Mouse (Mus musculus) kidney, embryonic 14.5 days (tissue): ENCODE measurements at regions not wholly inside any gene's neighbourhood (a gene's known extent, or its start where the extent isn't known, plus 50 kb on each side); places are given as distances from the start of the nearest gene placed in this dataset.
A peak's percentile ranks its signal among the peaks of the same experiment; 100 is the strongest.

Source experiments
- ATAC-seq: fragments of 200-750 bp; cut with Nextera tagmentation; 2 replicates; pipeline ENCODE4 v1.8.0; 2017; ENCODE audit warnings: moderate number of reproducible peaks, mild to moderate bottlenecking, moderate TSS enrichment, moderate library complexity; ENCODE audit not compliant: low FRiP score, low TSS enrichment
- H3K27ac ChIP-seq: fragments of 300-500 bp; sonication (generic); 2 replicates; pipeline ENCODE4 v1.5.1; 2014; ENCODE audit warnings: low read depth, mild to moderate bottlenecking, low read length, moderate library complexity, mixed read lengths
- H3K27me3 ChIP-seq: fragments of 300-500 bp; sonication (generic); 2 replicates; pipeline ENCODE4 v1.6.1; 2014; ENCODE audit warnings: mild to moderate bottlenecking, low read length; ENCODE audit not compliant: control insufficient read depth, insufficient read depth
- H3K36me3 ChIP-seq: fragments of 300-500 bp; sonication (generic); 2 replicates; pipeline ENCODE4 v1.6.1; 2014; ENCODE audit warnings: low read length, mixed read lengths; ENCODE audit not compliant: control insufficient read depth, insufficient read depth
- H3K4me1 ChIP-seq: fragments of 300-500 bp; sonication (generic); 2 replicates; pipeline ENCODE4 v1.6.1; 2014; ENCODE audit warnings: low read length, mixed read lengths; ENCODE audit not compliant: control insufficient read depth, insufficient read depth
- H3K4me2 ChIP-seq: fragments of 300-500 bp; sonication (generic); replicated peaks from 2 replicates; pipeline ENCODE4 v1.6.1; 2014; ENCODE audit warnings: low read depth, mild to moderate bottlenecking, low read length
- H3K4me3 ChIP-seq: fragments of 300-500 bp; sonication (generic); 2 replicates; pipeline ENCODE4 v1.5.1; 2014; ENCODE audit warnings: mild to moderate bottlenecking, low read length
- H3K9ac ChIP-seq: fragments of 300-500 bp; sonication (generic); 2 replicates; pipeline ENCODE4 v1.6.1; 2014; ENCODE audit warnings: low read depth, mild to moderate bottlenecking, low read length, moderate library complexity
- H3K9me3 ChIP-seq: fragments of 300-500 bp; sonication (generic); 2 replicates; pipeline ENCODE4 v1.6.1; 2016; ENCODE audit warnings: low read length; ENCODE audit not compliant: control insufficient read depth
- WGBS: fragments of 180-500 bp; shearing (Covaris S2); extraction: QIAGEN DNeasy Blood & Tissue Kit; methylation state at CpG from one replicate; pipeline ENCODE4 v1.1.7; 2014; 5-methylcytosine and 5-hydroxymethylcytosine counted together

DNA sequence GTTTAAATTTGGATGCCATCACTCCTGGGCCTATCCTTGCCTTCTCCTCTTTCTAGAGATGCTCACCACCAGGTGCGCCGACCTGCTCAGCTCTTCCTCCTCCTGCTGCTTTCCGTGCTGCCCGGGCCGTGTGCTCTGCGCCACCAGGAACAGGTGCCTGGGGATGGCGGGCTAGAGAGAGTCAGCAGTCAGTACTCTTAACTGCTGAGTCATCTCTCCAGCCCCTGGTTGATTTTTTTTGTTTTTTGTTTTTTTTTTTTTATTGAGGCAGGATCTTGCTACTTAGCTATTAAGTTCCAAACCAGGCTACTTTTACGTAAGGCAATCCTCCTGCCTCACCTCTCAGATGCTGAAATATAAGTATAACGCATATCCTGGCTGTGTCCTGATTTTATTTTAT lies 59.8 kb upstream of the Larp1 start:
- no peak overlapping the region for H3K4me3 ChIP-seq
- 77% methylated on average over 9 of the region's 9 CpGs for WGBS
- H3K4me1 ChIP-seq, result no peaks in the 10 kb centered on the region
- no peaks in the 10 kb centered on the region for H3K9me3 ChIP-seq
- no peaks in the 10 kb centered on the region for H3K27me3 ChIP-seq
- no peak overlapping the region for H3K9ac ChIP-seq
- H3K4me2 ChIP-seq, result no peak overlapping the region
- no peaks in the 10 kb centered on the region for H3K36me3 ChIP-seq
- no peak for ATAC-seq
- no peak overlapping the region for H3K27ac ChIP-seq

DNA sequence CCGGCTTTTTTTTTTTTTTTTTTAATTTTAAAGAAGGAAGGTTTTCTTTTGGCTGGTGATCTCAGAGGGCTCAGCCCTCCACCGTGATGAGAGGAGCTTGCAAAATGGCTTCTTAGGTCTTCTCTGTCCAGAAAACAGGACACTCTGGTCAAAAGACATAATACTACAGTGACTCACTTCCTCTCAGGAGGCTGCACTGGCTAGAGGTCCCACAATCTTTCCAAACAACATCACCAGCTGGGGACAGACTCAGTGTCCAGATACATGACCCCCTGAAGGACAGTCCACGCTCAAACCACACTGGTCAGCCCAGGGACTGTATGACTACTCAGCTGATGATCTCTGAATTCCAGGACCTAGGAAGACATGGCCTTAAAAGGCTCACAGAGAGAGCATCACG lies 61.5 kb upstream of the Larp1 start:
- 80% methylated on average over 3 of the region's 4 CpGs for WGBS
- Histone ChIP-seq H3K4me3 (no peak overlapping the region), H3K27me3 (no peaks in the 10 kb centered on the region), H3K9me3 (no peaks in the 10 kb centered on the region), H3K4me1 (no peaks in the 10 kb centered on the region), H3K4me2 (no peak overlapping the region), H3K9ac (no peak overlapping the region), H3K27ac (no peak overlapping the region), H3K36me3 (no peaks in the 10 kb centered on the region)
- no peak for ATAC-seq

DNA sequence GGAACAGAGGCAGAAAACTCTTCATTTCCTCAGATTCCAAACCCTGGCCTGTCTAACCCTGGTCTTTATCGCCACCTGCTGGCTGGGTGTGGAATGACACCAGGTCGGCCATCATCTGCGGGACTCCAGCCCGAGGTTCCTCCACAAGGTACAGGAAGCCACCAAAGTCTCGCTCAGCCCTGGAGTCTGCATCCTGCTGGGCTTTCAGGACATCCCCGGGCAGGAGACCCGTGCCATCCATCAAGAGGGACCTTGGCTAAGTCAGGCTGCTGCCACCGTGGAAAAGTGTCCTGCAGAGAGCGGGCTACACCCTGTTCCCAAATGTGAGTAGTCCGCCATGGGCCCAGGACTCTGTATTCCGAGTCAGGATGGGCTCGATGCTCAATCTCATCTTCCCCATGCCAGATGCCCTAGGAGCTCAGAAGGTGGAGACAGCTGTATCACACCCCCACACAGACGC lies 74.4 kb upstream of the Larp1 start:
- H3K36me3 ChIP-seq, result no peaks in the 10 kb centered on the region
- H3K27me3 ChIP-seq, result peaks cover 9% of the 10 kb centered on the region; the same call in 1 of the 2 replicates
- no peaks in the 10 kb centered on the region for H3K9me3 ChIP-seq
- H3K9ac ChIP-seq, result 0 out of 2 replicates have a peak overlapping the region, but pooled peaks have one; percentile 40
- no peaks in the 10 kb centered on the region for H3K4me1 ChIP-seq
- H3K27ac ChIP-seq, result no peak overlapping the region
- no peak overlapping the region; the same call in 1 of the 2 replicates for H3K4me3 ChIP-seq
- WGBS, result 14% methylated on average over 13 of the region's 13 CpGs
- H3K4me2 ChIP-seq, result peak overlapping the region; percentile 41
- peak; percentile 71 for ATAC-seq

DNA sequence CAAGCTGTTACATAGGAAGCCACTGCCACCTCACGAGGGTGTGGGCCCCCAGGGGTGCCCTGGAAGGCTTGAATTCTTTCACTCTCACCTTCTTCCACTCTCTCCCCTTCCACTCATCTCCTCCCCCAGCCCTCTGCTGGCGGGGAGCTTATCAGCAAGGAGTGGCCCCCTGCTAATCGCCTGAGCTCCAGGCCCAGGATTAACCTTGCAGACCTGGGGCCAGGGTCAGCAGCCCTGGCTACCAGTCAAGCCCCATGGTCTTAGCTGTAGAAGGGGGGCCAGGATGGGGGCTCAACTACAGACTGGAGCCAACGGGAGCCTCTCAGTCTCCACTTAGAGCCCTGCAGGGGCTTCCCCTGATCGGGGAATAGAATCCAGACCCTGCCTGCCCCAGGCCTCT lies 75.8 kb upstream of the Larp1 start:
- Histone ChIP-seq H3K27me3 (peaks cover 9% of the 10 kb centered on the region; the same call in 1 of the 2 replicates), H3K27ac (no peak overlapping the region), H3K4me3 (no peak overlapping the region), H3K4me1 (no peaks in the 10 kb centered on the region), H3K4me2 (no peak overlapping the region), H3K36me3 (no peaks in the 10 kb centered on the region), H3K9me3 (no peaks in the 10 kb centered on the region), H3K9ac (no peak overlapping the region)
- WGBS, result 36% methylated on average over 5 of the region's 5 CpGs
- ATAC-seq, result no peak

DNA sequence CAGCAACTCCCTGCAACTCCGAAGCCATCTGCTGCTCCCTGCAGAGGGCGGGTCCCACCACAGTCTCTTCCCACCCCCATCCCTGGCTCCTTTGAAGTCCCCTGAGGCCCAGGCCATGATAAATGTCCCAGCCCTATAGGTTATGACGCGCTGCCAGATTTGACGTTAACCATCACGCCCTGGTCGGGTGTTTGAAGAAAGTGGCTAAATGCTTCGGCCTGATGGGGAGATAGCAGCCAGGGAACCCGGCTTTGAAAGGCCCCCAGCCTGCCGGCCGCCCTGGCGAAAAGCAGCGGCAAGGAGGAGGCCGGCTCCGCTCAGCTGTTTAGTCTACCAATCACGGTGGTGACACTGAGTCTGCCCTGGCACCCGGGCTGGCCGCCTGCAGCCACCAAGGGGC lies 79.4 kb upstream of the Larp1 start:
- H3K9ac ChIP-seq, result no peak overlapping the region
- 2% methylated on average over 18 of the region's 18 CpGs for WGBS
- H3K27ac ChIP-seq, result no peak overlapping the region
- H3K27me3 ChIP-seq, result peaks cover 9% of the 10 kb centered on the region; the same call in 1 of the 2 replicates
- H3K4me2 ChIP-seq, result peak overlapping the region; percentile 20; the same call in 1 of the 2 replicates
- no peaks in the 10 kb centered on the region for H3K4me1 ChIP-seq
- ATAC-seq, result peak; percentile 64; the same call in 1 of the 2 replicates
- no peaks in the 10 kb centered on the region for H3K9me3 ChIP-seq
- H3K36me3 ChIP-seq, result no peaks in the 10 kb centered on the region
- H3K4me3 ChIP-seq, result no peak overlapping the region

DNA sequence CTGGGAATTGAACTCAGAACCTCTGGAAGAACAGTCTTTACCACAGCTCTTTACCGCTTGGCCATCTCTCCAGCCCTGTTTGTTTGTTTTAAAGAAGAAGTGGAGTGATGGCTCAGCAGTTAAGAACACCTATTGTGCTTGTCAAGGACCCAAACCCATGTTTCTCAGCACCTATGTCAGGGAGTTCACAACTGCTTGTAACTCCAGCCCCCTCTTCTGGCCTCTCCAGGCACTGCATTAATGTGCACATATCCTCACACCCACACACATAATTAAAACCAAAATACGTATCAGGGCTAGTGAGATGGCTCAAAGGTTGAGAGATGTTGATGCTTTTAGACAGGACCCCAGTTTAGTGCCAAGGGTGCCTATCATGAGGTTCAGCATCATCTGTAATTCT lies 87.6 kb upstream of the Hand1 start:
- Histone ChIP-seq H3K4me2 (no peak overlapping the region), H3K4me1 (no peaks in the 10 kb centered on the region), H3K4me3 (no peak overlapping the region), H3K27ac (no peak overlapping the region), H3K9me3 (no peaks in the 10 kb centered on the region), H3K36me3 (no peaks in the 10 kb centered on the region), H3K27me3 (no peaks in the 10 kb centered on the region), H3K9ac (no peak overlapping the region)
- WGBS, result 92% methylated on average over 2 of the region's 2 CpGs
- no peak for ATAC-seq

DNA sequence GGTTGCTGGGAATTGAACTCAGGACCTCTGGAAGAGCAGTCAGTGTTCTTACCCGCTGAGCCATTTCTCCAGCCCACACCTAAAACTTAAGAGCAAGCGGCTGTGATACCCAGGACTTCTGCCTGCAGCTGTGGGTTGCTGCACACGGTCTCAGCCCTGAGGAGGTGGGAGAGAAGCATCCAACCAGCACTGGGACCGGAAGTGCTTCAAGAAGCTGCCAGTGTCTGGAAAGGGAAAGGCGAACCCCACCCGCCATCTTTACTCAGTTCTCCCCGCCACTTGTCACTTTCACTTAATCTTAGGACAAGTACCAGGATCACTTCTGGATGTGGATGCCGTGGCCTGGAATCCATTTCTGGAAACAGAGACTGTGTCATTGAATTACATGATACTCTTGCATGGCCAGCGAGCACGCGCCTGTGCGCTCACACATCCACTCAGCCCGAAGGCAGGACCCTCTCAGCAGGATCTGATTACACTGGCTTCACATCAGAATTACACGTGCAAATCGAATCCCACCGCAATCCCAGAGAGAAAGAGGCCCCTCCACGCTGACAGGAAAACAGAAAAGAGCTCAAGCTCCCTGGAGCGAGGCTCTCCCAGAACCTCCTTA lies 85.9 kb upstream of the Hand1 start:
- Histone ChIP-seq H3K27ac (no peak overlapping the region), H3K4me1 (no peaks in the 10 kb centered on the region), H3K4me3 (no peak overlapping the region), H3K4me2 (no peak overlapping the region), H3K9ac (no peak overlapping the region), H3K9me3 (no peaks in the 10 kb centered on the region), H3K36me3 (no peaks in the 10 kb centered on the region), H3K27me3 (no peaks in the 10 kb centered on the region)
- peak; percentile 39; the same call in 1 of the 2 replicates for ATAC-seq
- WGBS, result 63% methylated on average over 18 of the region's 18 CpGs

DNA sequence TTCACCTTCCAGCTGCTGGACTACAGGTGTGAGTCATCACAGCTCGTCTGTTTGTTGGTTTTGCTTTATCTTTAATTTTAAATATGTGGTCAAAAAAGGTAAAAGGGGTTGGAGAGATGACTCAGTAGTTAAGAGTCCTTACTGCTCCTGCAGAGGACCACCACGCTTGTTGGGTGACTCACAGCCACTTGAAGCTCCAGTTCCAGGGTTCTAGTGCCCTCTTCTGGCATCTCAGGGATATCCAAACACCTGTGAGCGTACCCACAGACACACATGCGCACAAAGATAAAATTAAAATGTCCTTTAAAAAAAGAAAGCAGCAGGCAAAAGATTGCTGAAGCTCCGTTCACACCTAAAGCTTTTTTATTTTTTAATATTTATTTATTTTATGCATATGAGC lies 85.4 kb upstream of the Hand1 start:
- H3K4me3 ChIP-seq, result no peak overlapping the region
- no peaks in the 10 kb centered on the region for H3K4me1 ChIP-seq
- ATAC-seq, result no peak
- H3K36me3 ChIP-seq, result no peaks in the 10 kb centered on the region
- H3K9me3 ChIP-seq, result no peaks in the 10 kb centered on the region
- H3K27ac ChIP-seq, result no peak overlapping the region
- H3K4me2 ChIP-seq, result no peak overlapping the region
- no peak overlapping the region for H3K9ac ChIP-seq
- H3K27me3 ChIP-seq, result no peaks in the 10 kb centered on the region
- 82% methylated on average over 5 of the region's 5 CpGs for WGBS

DNA sequence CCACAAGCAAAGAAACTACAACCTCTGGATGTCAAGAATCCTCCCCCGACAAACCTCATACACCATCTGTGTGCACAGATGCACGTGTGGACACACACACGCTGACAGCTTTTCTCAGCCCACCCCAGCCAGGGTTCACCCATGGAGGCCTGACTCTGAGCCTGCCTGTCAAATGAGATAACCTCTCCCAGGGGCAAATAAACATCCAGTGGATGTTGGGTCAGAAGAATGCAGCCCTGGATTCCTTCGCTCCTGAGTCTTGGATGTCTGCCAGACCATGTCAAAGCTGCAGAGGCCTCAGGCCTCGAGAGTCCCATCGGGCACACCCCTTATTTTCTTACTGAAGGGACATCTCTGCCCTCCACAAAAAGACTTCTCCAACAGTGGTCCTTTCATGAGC lies 83.4 kb upstream of the Hand1 start:
- Histone ChIP-seq H3K27ac (no peak overlapping the region), H3K9me3 (no peaks in the 10 kb centered on the region), H3K36me3 (no peaks in the 10 kb centered on the region), H3K4me3 (no peak overlapping the region), H3K27me3 (no peaks in the 10 kb centered on the region), H3K4me1 (no peaks in the 10 kb centered on the region; the same call in 1 of the 2 replicates), H3K9ac (no peak overlapping the region), H3K4me2 (no peak overlapping the region)
- 37% methylated on average over 6 of the region's 6 CpGs for WGBS
- ATAC-seq, result no peak
